Mouse (Mus musculus): ENCODE measurements at regions not wholly inside any gene's neighbourhood (a gene's known extent, or its start where the extent isn't known, plus 50 kb on each side); places are given as distances from the start of the nearest gene placed in this dataset.

GRCm38 (mm10) chr9:76734387-76734786, 167.5 kb upstream of the Fam83b start:
- DNase-seq, result no peak

GRCm38 (mm10) chr9:76733812-76734211, 166.9 kb upstream of the Fam83b start:
- no peak for DNase-seq

- DNase-seq, result no peak
Measured at GRCm38 (mm10) chr9:76722881-76723280, 156.0 kb upstream of the Fam83b start.

- no peak for DNase-seq
Measured at GRCm38 (mm10) chr9:76715852-76716251, 148.9 kb upstream of the Fam83b start.

GRCm38 (mm10) chr9:76706451-76706850, 139.5 kb upstream of the Fam83b start:
- no peak for DNase-seq

GRCm38 (mm10) chr9:76705786-76706185, 138.9 kb upstream of the Fam83b start:
- no peak for DNase-seq

- no peak for DNase-seq
Measured at GRCm38 (mm10) chr9:76695547-76695946, 128.6 kb upstream of the Fam83b start.

GRCm38 (mm10) chr9:76692976-76693375, 126.1 kb upstream of the Fam83b start:
- DNase-seq, result no peak

- peak; percentile 14 for DNase-seq
Measured at GRCm38 (mm10) chr9:76660848-76661247, 93.9 kb upstream of the Fam83b start.

- no peak for DNase-seq
Measured at GRCm38 (mm10) chr9:76659798-76660197, 92.9 kb upstream of the Fam83b start.

GRCm38 (mm10) chr9:76653311-76653710, 86.4 kb upstream of the Fam83b start:
- no peak for DNase-seq

GRCm38 (mm10) chr9:76649484-76649883, 82.6 kb upstream of the Fam83b start:
- no peak for DNase-seq

- DNase-seq, result no peak
Measured at GRCm38 (mm10) chr9:76646383-76646782, 79.5 kb upstream of the Fam83b start.

Measured in adrenal gland, adult 8-10 months (tissue).